Mouse (Mus musculus) layer of hippocampus, postnatal 36 days (tissue): ENCODE measurements around the gene Dot1l. TPM values are rescaled to one million over a fixed set of nuclear protein-coding genes. Genes with fewer than 3 reads are reported as not detected.
A peak's percentile ranks its signal among the peaks of the same experiment; 100 is the strongest.

Source experiments
- DNase-seq, 2 experiments: peaks; one replicate each; pipeline ENCODE4 v3.0.0; 2022
- total RNA-seq, 2 experiments: library from RNA; stranded (reverse); gene quantifications; 2 replicates each; pipeline ENCODE4 v1.2.3; 2021

The Dot1l gene
- total RNA-seq, 2 experiments from 2014 or later = 48.6 to 61.9 TPM

GRCm38 (mm10) chr10:80758651-80759050, 3.6 kb downstream of the Dot1l start:
- no peak for DNase-seq

- DNase-seq = no peak
Measured at GRCm38 (mm10) chr10:80760596-80761524, 5.9 kb downstream of the Dot1l start.

- DNase-seq = no peak
Measured at GRCm38 (mm10) chr10:80761821-80762220, 6.8 kb downstream of the Dot1l start.

GRCm38 (mm10) chr10:80763502-80763901, 8.5 kb downstream of the Dot1l start:
- DNase-seq = no peak

GRCm38 (mm10) chr10:80765746-80766145, 10.7 kb downstream of the Dot1l start:
- DNase-seq = no peak

GRCm38 (mm10) chr10:80766161-80766815, 11.3 kb downstream of the Dot1l start:
- DNase-seq = no peak

GRCm38 (mm10) chr10:80768365-80768764, 13.4 kb downstream of the Dot1l start:
- no peak for DNase-seq

GRCm38 (mm10) chr10:80773816-80774215, 18.8 kb downstream of the Dot1l start:
- no peak for DNase-seq

- peak; percentile 84 for DNase-seq
Measured at GRCm38 (mm10) chr10:80774549-80774948, 19.5 kb downstream of the Dot1l start.

GRCm38 (mm10) chr10:80774981-80775380, 20.0 kb downstream of the Dot1l start:
- DNase-seq = no peak

- DNase-seq = no peak
Measured at GRCm38 (mm10) chr10:80775731-80776130, 20.7 kb downstream of the Dot1l start.

GRCm38 (mm10) chr10:80776358-80776869, 21.4 kb downstream of the Dot1l start:
- DNase-seq = no peak

- no peak for DNase-seq
Measured at GRCm38 (mm10) chr10:80777123-80777522, 22.1 kb downstream of the Dot1l start.

- DNase-seq = no peak
Measured at GRCm38 (mm10) chr10:80779565-80779964, 24.6 kb downstream of the Dot1l start.

GRCm38 (mm10) chr10:80784302-80784701, 29.3 kb downstream of the Dot1l start:
- DNase-seq = no peak

- no peak for DNase-seq
Measured at GRCm38 (mm10) chr10:80784871-80785270, 29.9 kb downstream of the Dot1l start.

GRCm38 (mm10) chr10:80785963-80786362, 31.0 kb downstream of the Dot1l start:
- no peak for DNase-seq

- DNase-seq = no peak
Measured at GRCm38 (mm10) chr10:80787517-80787916, 32.5 kb downstream of the Dot1l start.

GRCm38 (mm10) chr10:80790761-80791404, 35.9 kb downstream of the Dot1l start:
- no peak for DNase-seq

- no peak for DNase-seq
Measured at GRCm38 (mm10) chr10:80791476-80792174, 36.6 kb downstream of the Dot1l start.

GRCm38 (mm10) chr10:80792175-80793032, 37.4 kb downstream of the Dot1l start:
- DNase-seq = no peak
